Mouse (Mus musculus): ENCODE measurements at regions not wholly inside any gene's neighbourhood (a gene's known extent, or its start where the extent isn't known, plus 50 kb on each side); places are given as distances from the start of the nearest gene placed in this dataset.
"Not testable (repeated sequence)": the region's sequence is repeated elsewhere in the genome, so short reads cannot be mapped to it uniquely, and the experiment has no call there.

GRCm38 (mm10) chr11:71285193-71285592, 54.7 kb upstream of the Nlrp1b start:
- in situ Hi-C loops (cut with MboI; ENCODE audit: unreplicated experiment in 2 of 2) = no loop called here

DNA sequence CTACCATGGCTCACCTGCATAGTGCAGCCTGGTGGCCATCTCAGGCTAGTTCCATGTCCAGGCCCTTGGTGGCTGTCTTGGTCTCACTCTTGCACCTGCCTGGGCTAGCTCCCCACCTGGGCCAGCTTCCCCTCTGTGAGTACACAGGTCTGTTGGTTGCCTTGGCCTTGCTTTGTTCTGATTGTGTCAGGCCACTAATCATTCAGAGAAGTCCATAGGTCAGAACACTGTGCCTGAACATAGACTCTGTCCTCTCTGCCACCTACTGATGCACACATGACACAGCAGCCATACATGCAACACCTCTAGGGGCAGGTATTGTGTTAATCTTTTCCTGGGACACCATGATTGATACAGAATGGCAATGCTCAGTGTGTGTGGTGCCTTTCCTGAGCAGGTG, 57.7 kb upstream of the Nlrp1b start:
- in situ Hi-C loops (cut with MboI; ENCODE audit: unreplicated experiment in 2 of 2) = not testable (repeated sequence)

GRCm38 (mm10) chr11:71289490-71289889, 59.0 kb upstream of the Nlrp1b start:
- in situ Hi-C loops (cut with MboI; ENCODE audit: unreplicated experiment in 2 of 2) = no loop called here

- in situ Hi-C loops (cut with MboI; ENCODE audit: unreplicated experiment in 2 of 2) = no loop called here
Observed at GRCm38 (mm10) chr11:71299479-71299878, 68.9 kb upstream of the Nlrp1b start.

- in situ Hi-C loops (cut with MboI; ENCODE audit: unreplicated experiment in 2 of 2) = loop anchor here in 1 of 2 experiments (10.0 to 25.0 kb wide), 2 partner anchors 319 to 536 kb away; partner anchors contain the start of gene Dhx33
Observed at GRCm38 (mm10) chr11:71323439-71323838, 92.9 kb upstream of the Nlrp1b start.

GRCm38 (mm10) chr11:71337428-71337827, 106.9 kb upstream of the Nlrp1b start:
- in situ Hi-C loops (cut with MboI; ENCODE audit: unreplicated experiment in 2 of 2) = loop anchor here (5.0 to 25.0 kb wide), 5 partner anchors 700 to 1200 kb away; partner anchors contain the start of gene Aipl1 (in 1 of the 2)

- in situ Hi-C loops (cut with MboI; ENCODE audit: unreplicated experiment in 2 of 2) = loop anchor here (25.0 kb wide), 2 partner anchors 1166 to 1191 kb away; no protein-coding TSS in a partner anchor
Observed at GRCm38 (mm10) chr11:71346024-71346423, 115.5 kb upstream of the Nlrp1b start.

GRCm38 (mm10) chr11:71357089-71357488, 126.6 kb upstream of the Nlrp1b start:
- in situ Hi-C loops (cut with MboI; ENCODE audit: unreplicated experiment in 2 of 2) = no loop called here

DNA sequence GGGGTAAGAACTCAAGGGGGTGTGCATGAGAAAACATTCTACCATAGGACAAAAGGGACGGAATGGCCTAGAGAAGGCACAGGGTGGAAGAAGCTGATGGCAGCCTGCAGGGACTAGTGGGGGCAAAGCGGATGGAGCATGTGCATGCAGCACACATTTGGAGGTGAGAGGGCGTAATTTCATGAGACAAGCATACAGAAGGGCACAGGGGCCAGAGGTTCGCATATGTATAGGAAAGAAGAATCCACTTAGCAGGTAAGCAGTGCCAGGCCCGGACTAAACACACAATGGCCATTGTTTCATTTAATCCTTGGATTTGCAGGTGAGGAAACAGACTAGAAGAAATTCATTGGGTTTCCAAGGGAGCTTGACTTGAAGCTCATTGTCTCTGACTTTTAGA, 130.3 kb upstream of the Nlrp1b start:
- in situ Hi-C loops (cut with MboI; ENCODE audit: unreplicated experiment in 2 of 2) = no loop called here

DNA sequence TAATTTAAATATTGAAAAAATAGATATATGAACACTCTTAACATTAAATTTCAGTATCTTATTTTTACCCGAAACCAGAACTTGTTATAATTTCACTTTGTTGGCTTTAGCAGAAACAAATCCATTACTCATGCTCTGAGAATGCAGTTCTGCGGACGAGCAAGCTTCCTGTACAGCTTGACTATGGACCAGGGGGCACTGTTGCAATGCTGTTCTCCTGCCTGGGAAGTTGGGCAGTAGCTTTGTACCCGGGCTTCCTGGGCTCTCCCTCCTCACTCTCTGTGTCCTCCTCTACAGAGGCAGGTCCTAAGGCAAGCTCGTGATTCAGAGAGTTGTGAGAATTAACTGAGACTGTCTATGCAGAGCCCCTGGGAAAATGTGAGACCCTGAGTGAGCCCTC, 141.3 kb upstream of the Nlrp1b start:
- in situ Hi-C loops (cut with MboI; ENCODE audit: unreplicated experiment in 2 of 2) = no loop called here

- in situ Hi-C loops (cut with MboI; ENCODE audit: unreplicated experiment in 2 of 2) = no loop called here
Observed at GRCm38 (mm10) chr11:71375132-71375531, 144.6 kb upstream of the Nlrp1b start.

DNA sequence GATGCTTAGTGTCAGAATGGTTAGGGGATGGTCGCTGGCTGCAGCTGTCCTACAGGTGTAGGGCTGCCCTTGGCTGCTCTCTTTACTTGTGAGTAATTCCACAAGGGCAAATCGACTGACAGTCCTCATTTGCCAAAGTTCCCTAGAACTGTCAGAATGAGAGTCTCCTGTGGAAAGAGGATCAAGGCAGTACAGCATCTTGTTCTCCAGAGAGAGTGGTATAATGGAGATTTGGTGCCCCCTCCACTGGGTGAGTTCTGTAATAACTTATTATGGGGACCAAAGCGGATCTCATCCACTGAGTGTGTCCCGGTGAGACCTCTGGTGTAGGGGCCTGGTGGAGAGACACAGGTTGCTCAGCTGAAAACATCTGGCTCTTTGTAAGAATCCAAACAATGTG, 157.9 kb upstream of the Nlrp1b start:
- in situ Hi-C loops (cut with MboI; ENCODE audit: unreplicated experiment in 2 of 2) = no loop called here

DNA sequence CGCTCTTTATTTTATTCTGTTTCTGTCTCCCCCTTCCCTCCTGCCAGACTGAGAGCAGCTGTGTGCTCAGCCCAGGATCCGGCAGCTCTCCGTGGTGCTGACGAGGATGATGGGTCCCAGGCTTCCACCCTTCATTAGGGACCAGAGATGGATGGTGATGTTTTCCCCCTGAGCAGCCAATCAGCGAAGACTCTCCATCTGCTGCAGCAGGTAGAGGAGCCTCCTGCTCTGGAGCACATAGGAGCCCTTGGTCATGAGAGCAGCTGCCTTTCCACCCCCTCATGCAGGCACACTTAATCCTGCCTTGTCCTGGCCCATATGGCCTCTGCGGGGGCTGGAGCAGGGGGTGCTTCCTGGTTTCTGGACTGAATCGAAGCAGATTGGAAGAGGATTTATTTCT, 159.1 kb upstream of the Nlrp1b start:
- in situ Hi-C loops (cut with MboI; ENCODE audit: unreplicated experiment in 2 of 2) = no loop called here

- in situ Hi-C loops (cut with MboI; ENCODE audit: unreplicated experiment in 2 of 2) = no loop called here
Observed at GRCm38 (mm10) chr11:71390151-71390550, 159.6 kb upstream of the Nlrp1b start.

DNA sequence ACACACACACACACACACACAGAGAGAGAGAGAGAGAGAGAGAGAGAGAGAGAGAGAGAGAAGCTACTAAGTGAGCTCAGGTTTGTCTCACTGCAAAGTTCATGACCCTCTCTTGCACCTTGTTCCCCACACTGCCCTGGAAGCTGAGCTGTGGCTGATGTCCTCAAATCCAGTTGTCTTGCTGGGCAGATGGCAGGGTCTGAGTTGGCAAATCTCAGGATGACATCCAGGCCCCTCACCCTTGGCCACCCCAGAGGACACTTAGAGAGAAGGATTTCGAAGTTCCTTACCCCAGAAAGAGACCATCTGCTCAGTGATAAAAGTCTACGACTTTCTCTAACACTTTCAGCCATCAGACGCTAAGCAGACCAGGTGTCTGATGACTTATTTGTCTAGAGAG, 160.1 kb upstream of the Nlrp1b start:
- in situ Hi-C loops (cut with MboI; ENCODE audit: unreplicated experiment in 2 of 2) = no loop called here

DNA sequence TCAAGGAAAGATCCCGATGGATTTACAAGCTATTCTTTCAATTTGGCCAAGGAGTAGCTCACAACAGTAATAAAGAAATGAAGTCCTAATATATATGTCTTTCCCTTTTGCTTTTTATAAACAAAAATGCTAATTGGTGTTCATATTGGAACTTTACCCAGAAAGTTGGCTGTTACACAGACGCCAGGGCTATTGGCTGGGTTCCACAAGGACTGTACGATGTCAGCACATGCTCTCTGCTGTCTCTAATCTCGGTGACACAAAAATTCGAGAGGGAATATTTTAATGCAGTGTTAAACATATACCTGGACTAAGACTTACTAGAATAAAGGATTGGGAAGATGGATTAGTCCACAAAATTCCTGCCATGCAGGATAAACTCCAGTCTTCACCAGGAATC, 162.9 kb upstream of the Nlrp1b start:
- in situ Hi-C loops (cut with MboI; ENCODE audit: unreplicated experiment in 2 of 2) = no loop called here

DNA sequence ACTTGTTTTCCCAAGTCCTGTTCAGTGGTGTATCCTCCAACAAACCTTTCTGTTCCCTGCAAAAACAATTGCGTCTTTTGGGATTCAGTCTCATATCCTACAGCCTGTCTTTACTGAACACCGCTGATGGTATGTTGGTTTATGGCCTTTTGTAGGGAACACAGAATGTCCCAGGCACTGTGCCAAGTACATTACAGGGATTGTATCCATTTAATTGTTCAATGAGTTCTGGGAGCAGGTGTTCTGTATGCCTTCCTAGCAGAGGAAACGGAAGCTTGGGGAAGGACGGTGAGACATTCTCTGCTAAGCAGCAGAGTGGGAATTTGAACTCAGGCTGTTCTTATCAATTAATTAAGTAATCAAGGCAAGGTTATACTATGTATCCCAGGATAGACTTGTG, 164.5 kb upstream of the Nlrp1b start:
- in situ Hi-C loops (cut with MboI; ENCODE audit: unreplicated experiment in 2 of 2) = no loop called here

DNA sequence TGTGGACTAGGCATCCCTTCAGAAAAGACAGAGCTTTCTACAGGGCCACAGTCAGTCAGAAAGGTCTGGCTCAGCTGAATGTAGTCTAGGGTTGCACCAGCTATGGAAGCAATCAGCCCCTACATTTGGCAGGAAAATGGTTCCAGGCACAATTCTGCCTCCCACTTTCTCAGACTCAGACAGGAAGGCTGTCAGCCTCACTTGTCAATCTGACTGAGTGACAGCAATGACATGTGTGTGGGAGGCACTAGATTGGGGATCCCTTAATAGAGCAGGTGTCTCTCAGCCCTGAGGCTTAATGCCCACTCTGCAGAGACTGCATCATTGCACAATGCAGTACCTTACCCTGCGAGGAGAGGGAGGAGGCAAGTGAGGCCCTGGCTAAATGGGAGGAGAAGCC, 165.1 kb upstream of the Nlrp1b start:
- in situ Hi-C loops (cut with MboI; ENCODE audit: unreplicated experiment in 2 of 2) = no loop called here

GRCm38 (mm10) chr11:71400351-71400750, 169.8 kb upstream of the Nlrp1b start:
- in situ Hi-C loops (cut with MboI; ENCODE audit: unreplicated experiment in 2 of 2) = no loop called here

DNA sequence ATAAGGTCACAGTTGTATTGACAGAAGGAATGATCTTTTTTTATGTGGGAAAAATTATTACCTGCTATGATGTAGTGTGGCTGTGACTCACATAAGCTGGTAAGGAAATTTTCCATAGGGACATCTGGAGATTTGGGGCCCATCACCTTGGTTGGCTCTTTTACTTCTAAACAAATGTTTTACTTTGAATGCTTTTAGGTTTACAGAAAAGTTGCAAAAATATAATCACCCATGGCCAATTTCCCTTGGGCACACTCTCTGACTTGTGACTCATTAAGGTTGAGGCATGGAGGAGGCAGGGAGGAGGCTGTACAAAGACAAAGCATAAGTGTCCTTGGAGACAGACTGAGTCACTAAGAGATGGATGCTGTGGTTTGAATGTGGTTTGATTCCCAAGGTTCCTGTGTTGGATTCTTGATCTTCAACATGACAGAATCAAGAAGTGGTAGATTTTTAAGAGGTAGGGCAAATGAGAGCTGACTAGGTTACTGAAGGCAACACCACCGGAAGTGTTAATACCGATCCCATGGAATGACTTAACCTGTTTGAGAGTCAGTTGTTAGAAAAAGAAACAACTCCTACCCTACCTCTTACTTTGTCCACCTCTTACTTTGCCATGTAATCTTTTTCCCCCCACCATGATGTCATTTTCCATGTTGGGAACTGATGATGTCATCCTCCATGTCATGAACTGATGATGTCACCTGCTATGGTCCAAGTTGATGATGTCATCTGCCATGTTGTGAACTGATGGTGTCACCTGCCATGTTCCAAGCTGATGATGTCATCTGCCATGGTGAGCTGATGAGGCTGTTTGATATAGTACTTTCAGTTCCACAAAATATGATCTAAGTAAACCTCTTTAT, 171.1 kb upstream of the Nlrp1b start:
- in situ Hi-C loops (cut with MboI; ENCODE audit: unreplicated experiment in 2 of 2) = no loop called here

DNA sequence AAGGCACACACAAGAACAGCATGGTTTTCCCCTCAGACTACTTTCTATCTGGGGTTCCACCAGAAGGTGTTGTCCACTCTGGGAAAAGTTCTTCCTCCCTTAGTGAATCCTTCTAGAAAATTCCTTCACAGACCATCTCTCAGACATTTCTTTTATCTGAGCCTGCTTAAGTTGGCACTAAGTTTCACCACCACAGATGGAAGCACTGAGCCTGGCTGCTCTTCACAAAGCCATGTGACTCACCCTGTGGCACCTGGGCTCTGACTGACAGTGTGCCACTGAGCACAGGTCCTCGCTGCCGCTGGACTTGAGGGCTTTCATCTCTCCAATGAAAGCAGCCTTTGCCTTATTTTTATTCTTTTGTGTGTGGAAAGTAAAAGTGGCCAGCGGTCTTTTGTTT, 173.8 kb upstream of the Nlrp1b start:
- in situ Hi-C loops (cut with MboI; ENCODE audit: unreplicated experiment in 2 of 2) = no loop called here

DNA sequence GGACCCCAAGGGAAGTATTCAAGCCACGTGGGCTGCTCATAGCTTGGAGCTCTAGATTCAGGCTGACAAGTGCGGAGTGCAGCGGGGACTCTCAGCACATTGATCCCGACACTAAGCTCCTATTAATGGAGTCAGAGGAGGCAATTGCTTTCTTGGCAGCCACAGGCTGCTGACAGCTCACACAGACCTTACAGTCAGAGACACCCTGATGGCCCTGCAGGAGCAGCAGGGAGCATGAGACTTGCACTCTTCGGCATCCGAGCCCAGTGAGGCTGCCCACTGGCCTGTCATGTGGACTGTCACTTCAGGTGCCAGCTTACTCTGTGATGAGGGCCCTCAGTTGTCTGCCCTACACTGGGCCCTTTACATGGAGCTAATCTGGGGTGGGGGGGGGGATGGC, 176.5 kb upstream of the Nlrp1b start:
- in situ Hi-C loops (cut with MboI; ENCODE audit: unreplicated experiment in 2 of 2) = no loop called here

Data from v-Abl transformed pro-B cells (cell line).